In genomic region chr7:49787383-49787645, GRCm38 (mm10) we compare ENCODE assay signal across 16 mouse cellular contexts. TPM values are rescaled to one million over a fixed set of nuclear protein-coding genes. Genes with fewer than 3 reads are reported as not detected.
A peak's percentile ranks its signal among the peaks of the same experiment; 100 is the strongest.
DNase-seq lines count a peak whose midpoint lies in the region; ATAC-seq and TF ChIP-seq lines count a peak whose summit lies in the region.
"Had no signal": no experiment of that assay in that cellular context is flagged by ENCODE, and none has a peak within 500 bp of the region (broad histone marks: within the 10 kb centered on the region; RNA-seq: fewer than 3 reads in every experiment).

No protein-coding gene starts in this region.

- H3K9me3 ChIP-seq in forebrain, embryonic 15.5 days = no peaks in the 10 kb centered on the region
- H3K9me3 ChIP-seq in forebrain, postnatal 0 days (ENCODE audit: low read length) = no peaks in the 10 kb centered on the region
- no peaks in the 10 kb centered on the region for H3K9me3 ChIP-seq in hindbrain, embryonic 15.5 days
- H3K9me3 ChIP-seq in hindbrain, embryonic 14.5 days (ENCODE audit: control insufficient read depth, low read length) = no peaks in the 10 kb centered on the region
- no peaks in the 10 kb centered on the region for H3K9me3 ChIP-seq in neural tube, embryonic 12.5 days
- no peaks in the 10 kb centered on the region for H3K9me3 ChIP-seq in neural tube, embryonic 14.5 days (ENCODE audit: control insufficient read depth, low read length)
- H3K9me3 ChIP-seq: forebrain, embryonic 10.5 days; G1E had no signal

- H3K4me2 ChIP-seq in forebrain, embryonic 15.5 days (replicated peaks) = no peak overlapping the region
- H3K4me2 ChIP-seq in forebrain, postnatal 0 days (ENCODE audit: low read depth) = no peak overlapping the region
- no peak overlapping the region for H3K4me2 ChIP-seq in hindbrain, embryonic 15.5 days
- H3K4me2 ChIP-seq in hindbrain, embryonic 14.5 days (replicated peaks) = no peak overlapping the region
- no peak overlapping the region for H3K4me2 ChIP-seq in neural tube, embryonic 12.5 days (replicated peaks)
- no peak overlapping the region for H3K4me2 ChIP-seq in neural tube, embryonic 14.5 days (ENCODE audit: low read depth, low read length)
- H3K4me2 ChIP-seq: heart, embryonic 11.5 days had no signal

- no peak for TF ChIP-seq CTCF in forebrain, postnatal 0 days (IDR thresholded peaks at IDR 0.05; ENCODE audit: low read depth)
- no peak for TF ChIP-seq CTCF in lung, adult 2 months (IDR thresholded peaks at IDR 0.05; ENCODE audit: insufficient read depth, low read length)

- WGBS in forebrain, embryonic 15.5 days = 94% methylated on average over 3 of the region's 3 CpGs
- 98% methylated on average over 3 of the region's 3 CpGs for WGBS in forebrain, postnatal 0 days
- 72% methylated on average over 3 of the region's 3 CpGs for WGBS in hindbrain, embryonic 15.5 days
- 86% methylated on average over 3 of the region's 3 CpGs for WGBS in hindbrain, embryonic 14.5 days
- 80% methylated on average over 3 of the region's 3 CpGs for WGBS in neural tube, embryonic 12.5 days
- 72% methylated on average over 3 of the region's 3 CpGs for WGBS in neural tube, embryonic 14.5 days
- WGBS in lung, adult 2 months = 96% methylated on average over 3 of the region's 3 CpGs

- H3K4me3 ChIP-seq in forebrain, embryonic 15.5 days = no peak overlapping the region
- H3K4me3 ChIP-seq in forebrain, postnatal 0 days (ENCODE audit: low read depth, low read length) = no peak overlapping the region
- H3K4me3 ChIP-seq in hindbrain, embryonic 15.5 days = no peak overlapping the region
- no peak overlapping the region for H3K4me3 ChIP-seq in hindbrain, embryonic 14.5 days (replicated peaks; ENCODE audit: low read length)
- no peak overlapping the region for H3K4me3 ChIP-seq in neural tube, embryonic 12.5 days
- H3K4me3 ChIP-seq in neural tube, embryonic 14.5 days (ENCODE audit: low read depth, low read length) = no peak overlapping the region
- H3K4me3 ChIP-seq in lung, adult 2 months (replicated peaks; ENCODE audit: extremely low read depth, low read depth, low read length) = no peak overlapping the region
- H3K4me3 ChIP-seq: forebrain, embryonic 10.5 days; gastrocnemius, adult 2 months had no signal

- H3K9ac ChIP-seq in forebrain, embryonic 15.5 days (replicated peaks) = no peak overlapping the region
- no peak overlapping the region for H3K9ac ChIP-seq in forebrain, postnatal 0 days
- H3K9ac ChIP-seq in hindbrain, embryonic 15.5 days = no peak overlapping the region
- no peak overlapping the region for H3K9ac ChIP-seq in hindbrain, embryonic 14.5 days
- H3K9ac ChIP-seq in neural tube, embryonic 12.5 days = no peak overlapping the region
- no peak overlapping the region for H3K9ac ChIP-seq in neural tube, embryonic 14.5 days (replicated peaks; ENCODE audit: low read depth, low read length)

- H3K27me3 ChIP-seq in forebrain, embryonic 15.5 days = no peaks in the 10 kb centered on the region
- no peaks in the 10 kb centered on the region for H3K27me3 ChIP-seq in forebrain, postnatal 0 days (ENCODE audit: insufficient read depth, low read length)
- H3K27me3 ChIP-seq in hindbrain, embryonic 15.5 days = no peaks in the 10 kb centered on the region
- H3K27me3 ChIP-seq in hindbrain, embryonic 14.5 days (ENCODE audit: control insufficient read depth, insufficient read depth, low read length) = no peaks in the 10 kb centered on the region
- no peaks in the 10 kb centered on the region for H3K27me3 ChIP-seq in neural tube, embryonic 12.5 days (replicated peaks)
- H3K27me3 ChIP-seq in neural tube, embryonic 14.5 days (ENCODE audit: control insufficient read depth, insufficient read depth, low read length) = no peaks in the 10 kb centered on the region
- H3K27me3 ChIP-seq: CH12.LX, Patski had no signal

- no peak for TF ChIP-seq POLR2A in lung, adult 2 months (IDR thresholded peaks at IDR 0.05; ENCODE audit: borderline replicate concordance, extremely low read depth, low read depth, low read length)

- H3K36me3 ChIP-seq in forebrain, embryonic 15.5 days = peaks cover 35% of the 10 kb centered on the region
- peaks cover 49% of the 10 kb centered on the region for H3K36me3 ChIP-seq in forebrain, postnatal 0 days (ENCODE audit: insufficient read depth)
- peaks cover 27% of the 10 kb centered on the region for H3K36me3 ChIP-seq in hindbrain, embryonic 15.5 days
- H3K36me3 ChIP-seq in hindbrain, embryonic 14.5 days (replicated peaks; ENCODE audit: control insufficient read depth, insufficient read depth) = peaks cover 53% of the 10 kb centered on the region
- H3K36me3 ChIP-seq in neural tube, embryonic 12.5 days = peaks cover 12% of the 10 kb centered on the region; the same call in 1 of the 2 replicates
- peaks cover 3% of the 10 kb centered on the region for H3K36me3 ChIP-seq in neural tube, embryonic 14.5 days (ENCODE audit: control insufficient read depth, insufficient read depth, low read length)

- H3K27ac ChIP-seq in forebrain, embryonic 15.5 days (replicated peaks) = no peak overlapping the region
- H3K27ac ChIP-seq in forebrain, postnatal 0 days (ENCODE audit: low read depth, low read length) = no peak overlapping the region
- H3K27ac ChIP-seq in hindbrain, embryonic 15.5 days (replicated peaks) = no peak overlapping the region
- no peak overlapping the region for H3K27ac ChIP-seq in hindbrain, embryonic 14.5 days
- no peak overlapping the region for H3K27ac ChIP-seq in neural tube, embryonic 12.5 days
- H3K27ac ChIP-seq in neural tube, embryonic 14.5 days (ENCODE audit: low read depth, low read length) = no peak overlapping the region
- H3K27ac ChIP-seq: forebrain, embryonic 10.5 days; gastrocnemius, adult 2 months had no signal

- DNase-seq in forebrain, postnatal 0 days = no peak
- no peak for DNase-seq in hindbrain, embryonic 14.5 days (ENCODE audit: low spot score)
- DNase-seq in neural tube, embryonic 10.5 days (ENCODE audit: extremely low spot score, low spot score) = no peak
- no peak for DNase-seq in lung, adult 2 months
- DNase-seq: cerebellum, adult 9-10 months had no signal

- no peaks in the 10 kb centered on the region for H3K4me1 ChIP-seq in forebrain, embryonic 15.5 days
- H3K4me1 ChIP-seq in forebrain, postnatal 0 days (ENCODE audit: insufficient read depth) = no peaks in the 10 kb centered on the region
- no peaks in the 10 kb centered on the region for H3K4me1 ChIP-seq in hindbrain, embryonic 15.5 days (replicated peaks)
- 0 out of 2 replicates have a peak, but pooled peaks cover 4% of the 10 kb centered on the region for H3K4me1 ChIP-seq in hindbrain, embryonic 14.5 days (replicated peaks; ENCODE audit: control insufficient read depth, insufficient read depth, low read length)
- H3K4me1 ChIP-seq in neural tube, embryonic 12.5 days = no peaks in the 10 kb centered on the region
- H3K4me1 ChIP-seq in neural tube, embryonic 14.5 days (ENCODE audit: control insufficient read depth, insufficient read depth, low read length) = no peaks in the 10 kb centered on the region
- H3K4me1 ChIP-seq in lung, adult 2 months (ENCODE audit: control insufficient read depth, insufficient read depth, low read length) = no peaks in the 10 kb centered on the region
- H3K4me1 ChIP-seq: forebrain, embryonic 10.5 days had no signal

- ATAC-seq in forebrain, embryonic 15.5 days (replicated peaks) = peak; percentile 43; the same call in 1 of the 2 replicates
- no peak for ATAC-seq in forebrain, postnatal 0 days
- ATAC-seq in hindbrain, embryonic 15.5 days (ENCODE audit: low FRiP score, low read depth) = peak; percentile 35; the same call in 1 of the 2 replicates
- no peak for ATAC-seq in hindbrain, embryonic 14.5 days (ENCODE audit: low FRiP score)
- ATAC-seq in neural tube, embryonic 12.5 days (ENCODE audit: low FRiP score, low read depth) = peak; percentile 61; the same call in 1 of the 2 replicates
- ATAC-seq in neural tube, embryonic 14.5 days (ENCODE audit: low read depth) = peak; percentile 39; the same call in 1 of the 2 replicates
- ATAC-seq: intestine, embryonic 16.5 days; Patski had no signal

RNA-seq across cellular contexts. Expression of gene Prmt3, which starts 9.2 kb away (rescaled TPM):
- polyA plus RNA-seq in forebrain, embryonic 15.5 days (2015; fragmentation: Nextera tagmentation; extraction: Ambion mirVana) = 52.6 and 55.3 TPM in 2 replicates
- 55.5 and 60.6 TPM in 2 replicates for total RNA-seq in forebrain, postnatal 0 days (2014; rRNA removed)
- 41.4 and 42.3 TPM in 2 replicates for polyA plus RNA-seq in forebrain, postnatal 0 days (2015; fragmentation: Nextera tagmentation; extraction: Ambion mirVana)
- polyA plus RNA-seq in hindbrain, embryonic 15.5 days (2015; fragmentation: Nextera tagmentation; extraction: Ambion mirVana) = 49.2 and 49.4 TPM in 2 replicates
- polyA plus RNA-seq in hindbrain, embryonic 14.5 days (2014; fragmentation: Nextera tagmentation; extraction: Ambion mirVana) = 51.2 and 57.0 TPM in 2 replicates
- polyA plus RNA-seq in neural tube, embryonic 12.5 days (2016; fragmentation: Nextera tagmentation; extraction: Ambion mirVana) = 52.4 and 54.5 TPM in 2 replicates
- polyA plus RNA-seq in neural tube, embryonic 14.5 days (2014; fragmentation: Nextera tagmentation; extraction: Ambion mirVana) = 53.2 and 56.3 TPM in 2 replicates
- 13.1 and 23.7 TPM in 2 replicates for polyA plus RNA-seq in lung, adult 2 months (2012; rRNA removed)

RNA-seq across cellular contexts. Expression of gene Htatip2, which starts 28.4 kb away (rescaled TPM):
- polyA plus RNA-seq in forebrain, embryonic 15.5 days (2015; fragmentation: Nextera tagmentation; extraction: Ambion mirVana) = 1.5 and 2.2 TPM in 2 replicates
- total RNA-seq in forebrain, postnatal 0 days (2014; rRNA removed) = 1.1 and 1.6 TPM in 2 replicates
- polyA plus RNA-seq in forebrain, postnatal 0 days (2015; fragmentation: Nextera tagmentation; extraction: Ambion mirVana) = 4.7 and 5.5 TPM in 2 replicates
- polyA plus RNA-seq in hindbrain, embryonic 15.5 days (2015; fragmentation: Nextera tagmentation; extraction: Ambion mirVana) = 3.1 and 5.3 TPM in 2 replicates
- polyA plus RNA-seq in hindbrain, embryonic 14.5 days (2014; fragmentation: Nextera tagmentation; extraction: Ambion mirVana) = 3.0 and 3.5 TPM in 2 replicates
- 4.5 and 4.9 TPM in 2 replicates for polyA plus RNA-seq in neural tube, embryonic 12.5 days (2016; fragmentation: Nextera tagmentation; extraction: Ambion mirVana)
- 2.7 and 3.8 TPM in 2 replicates for polyA plus RNA-seq in neural tube, embryonic 14.5 days (2014; fragmentation: Nextera tagmentation; extraction: Ambion mirVana)
- 6.4 and 11.7 TPM in 2 replicates for polyA plus RNA-seq in lung, adult 2 months (2012; rRNA removed)
- total RNA-seq: CH12.LX had no signal
- polyA plus RNA-seq: Patski had no signal

Comparison
In these comparisons a context has a peak if more than half of its experiments do, and no peak if none do; other contexts are left out.
1. ATAC-seq: peak in forebrain, embryonic 15.5 days (single experiment), hindbrain, embryonic 15.5 days (single experiment), neural tube, embryonic 12.5 days (single experiment) and neural tube, embryonic 14.5 days (single experiment); none in forebrain, postnatal 0 days (single experiment) and hindbrain, embryonic 14.5 days (single experiment).